Mouse (Mus musculus) heart, adult 8-10 months (tissue): ENCODE measurements around the gene Cnnm3. TPM values are rescaled to one million over a fixed set of nuclear protein-coding genes. Genes with fewer than 3 reads are reported as not detected.
A peak's percentile ranks its signal among the peaks of the same experiment; 100 is the strongest.
"Not testable (repeated sequence)": the region's sequence is repeated elsewhere in the genome, so short reads cannot be mapped to it uniquely, and the experiment has no call there.

Experiments
- DNase-seq: peaks from one replicate; pipeline ENCODE4 v3.0.0; 2022; ENCODE audit warnings: low spot score
- total RNA-seq, 4 experiments: library from RNA; stranded (reverse); gene quantifications; 2 replicates each; pipeline ENCODE4 v1.2.4; 2022

The Cnnm3 gene
- total RNA-seq, 4 experiments from 2014 or later, result 8.6 to 16.3 (median 11.7) TPM

DNA sequence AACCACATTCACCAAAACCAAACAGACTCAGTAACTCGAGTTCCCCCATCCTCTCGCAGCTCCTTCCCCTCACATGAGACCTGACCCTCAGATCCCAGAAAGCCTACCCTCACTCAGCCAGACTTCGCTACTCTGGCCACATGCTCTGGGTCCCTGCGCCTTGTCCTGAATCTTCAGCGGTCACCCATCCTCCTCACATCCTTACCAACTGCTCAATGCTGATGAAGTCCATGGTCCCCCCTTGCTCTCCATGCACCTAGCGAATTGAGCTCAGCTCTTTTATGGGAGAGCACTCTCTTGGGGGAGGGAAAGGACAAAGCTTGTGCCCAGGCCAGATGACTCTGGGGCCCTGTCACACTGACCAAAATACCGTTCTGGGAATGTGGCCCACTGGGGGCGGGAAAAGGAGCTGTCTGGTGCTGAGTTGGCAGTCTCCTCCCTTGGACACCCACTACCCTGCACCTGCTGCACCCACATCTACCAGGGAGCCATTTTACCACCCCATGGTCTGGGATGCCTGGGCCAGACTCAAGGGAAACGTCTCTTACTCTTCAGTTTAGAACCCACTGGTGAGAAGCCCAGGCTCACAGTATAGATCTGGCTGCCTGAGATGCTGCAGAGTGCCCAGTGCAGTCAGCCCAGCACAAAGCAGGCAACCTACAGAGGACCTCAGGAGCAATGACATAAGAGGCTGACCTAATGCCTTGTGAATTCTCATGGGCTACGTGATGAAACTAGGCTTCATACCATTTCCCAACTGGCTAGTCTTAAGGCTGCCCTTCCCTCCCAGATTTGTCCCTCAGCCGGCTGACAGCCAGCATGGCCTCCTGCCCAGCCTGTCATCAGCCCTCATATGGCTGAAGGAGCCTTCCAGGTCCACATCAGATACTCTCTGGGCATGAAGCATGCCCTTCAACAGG lies 24.1 kb downstream of the Cnnm3 start:
- peak; percentile 74 for DNase-seq

DNA sequence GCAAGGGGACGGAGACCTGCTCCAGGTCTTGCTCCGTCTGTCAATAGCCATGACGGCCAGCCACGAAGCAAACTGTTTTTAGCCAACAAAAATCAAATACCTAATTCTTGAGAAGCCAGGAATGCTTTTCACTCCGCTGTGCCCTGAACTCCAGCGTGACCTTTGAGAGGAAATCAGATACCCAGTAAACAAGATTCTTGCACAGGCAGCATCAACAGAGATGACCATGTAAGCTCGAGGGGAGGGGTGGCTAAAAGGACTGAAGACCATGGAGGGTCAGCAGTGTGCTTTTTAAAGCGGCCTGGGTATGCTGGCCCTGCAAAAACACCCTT lies 24.7 kb downstream of the Cnnm3 start:
- no peak for DNase-seq

DNA sequence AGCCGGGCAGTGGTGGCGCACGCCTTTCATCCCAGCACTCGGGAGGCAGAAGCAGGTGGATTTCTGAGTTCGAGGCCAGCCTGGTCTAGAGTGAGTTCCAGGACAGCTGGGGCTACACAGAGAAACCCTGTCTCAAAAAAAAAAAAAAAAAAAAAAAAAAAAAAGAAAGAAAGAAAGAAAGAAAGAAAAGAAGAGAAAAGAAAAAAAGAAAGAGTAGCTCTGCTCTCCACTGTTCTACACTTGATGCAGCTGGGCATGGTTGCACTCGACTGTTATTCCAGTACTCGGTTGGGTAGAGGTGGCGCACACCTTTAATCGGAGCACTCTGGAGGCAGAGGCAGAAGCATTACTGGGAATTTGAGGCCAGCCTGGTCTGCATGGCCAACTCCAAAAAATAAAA lies 25.1 kb downstream of the Cnnm3 start, which contains the start of gene Ankrd23:
Gene Ankrd23, minus strand, starts transcription at position 101 of the 400 bp plus-strand sequence.
- DNase-seq, result not testable (repeated sequence)

DNA sequence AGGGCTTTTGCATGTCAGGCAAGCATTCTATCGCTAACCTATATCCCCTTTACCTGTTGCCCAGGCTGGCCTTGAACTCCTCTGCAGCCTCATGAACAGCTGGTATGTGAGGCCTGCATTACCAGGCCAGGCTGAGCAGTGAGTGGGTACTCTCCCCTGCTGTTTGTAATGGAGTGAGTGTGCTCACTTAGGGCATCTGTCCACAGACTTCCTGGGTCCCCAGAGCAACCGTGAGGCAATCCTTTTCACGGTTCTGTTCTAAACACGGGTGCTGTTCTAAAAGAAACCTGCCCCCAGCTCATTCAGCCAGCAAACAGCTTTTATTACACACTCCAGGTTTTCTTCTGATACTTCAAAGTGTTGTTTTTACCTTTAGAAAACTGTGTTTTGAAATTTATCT lies 27.1 kb downstream of the Cnnm3 start:
- DNase-seq, result no peak

DNA sequence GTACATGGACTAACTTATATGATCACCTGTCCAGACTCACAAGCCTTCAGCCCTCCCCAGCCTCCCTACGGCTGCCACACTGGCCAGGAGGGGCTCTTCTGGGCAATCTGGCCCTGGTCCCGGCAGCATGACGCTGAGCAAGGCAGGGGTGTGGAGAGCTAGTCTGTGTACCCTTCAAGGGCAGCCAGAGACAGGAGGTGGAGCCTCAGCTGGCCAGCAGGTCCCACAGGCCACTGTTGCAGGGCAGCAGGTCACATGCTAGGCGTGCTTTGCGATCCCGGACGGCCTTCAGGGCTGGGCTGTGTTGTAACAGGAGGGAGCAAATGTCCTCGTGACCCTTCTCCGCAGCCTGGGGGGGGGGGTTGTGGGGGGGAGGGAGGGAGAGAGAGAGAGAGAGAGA lies 27.5 kb downstream of the Cnnm3 start, which contains the start of gene Gm42417:
Gene Gm42417, minus strand, starts transcription at position 244 of the 400 bp plus-strand sequence.
- peak; percentile 73 for DNase-seq

DNA sequence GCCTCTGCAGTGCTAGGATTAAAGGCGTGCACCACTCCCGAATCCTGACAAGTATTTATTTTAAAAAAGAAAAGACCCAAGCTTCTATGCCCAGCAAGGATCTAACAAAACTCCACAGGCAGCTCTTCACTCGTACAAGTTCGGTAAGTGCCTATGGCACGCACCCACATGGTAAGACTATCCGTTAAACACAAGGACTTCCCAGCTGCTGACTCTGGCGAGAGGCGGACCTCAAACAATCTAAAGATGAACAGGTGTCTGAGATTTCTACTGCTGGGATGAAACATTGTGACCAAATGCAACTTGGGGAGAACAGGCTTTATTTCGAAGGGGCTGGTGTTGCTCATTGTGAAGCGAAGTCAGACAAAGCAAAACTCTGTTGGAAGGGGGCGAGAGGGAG lies 28.5 kb downstream of the Cnnm3 start:
- DNase-seq, result no peak

DNA sequence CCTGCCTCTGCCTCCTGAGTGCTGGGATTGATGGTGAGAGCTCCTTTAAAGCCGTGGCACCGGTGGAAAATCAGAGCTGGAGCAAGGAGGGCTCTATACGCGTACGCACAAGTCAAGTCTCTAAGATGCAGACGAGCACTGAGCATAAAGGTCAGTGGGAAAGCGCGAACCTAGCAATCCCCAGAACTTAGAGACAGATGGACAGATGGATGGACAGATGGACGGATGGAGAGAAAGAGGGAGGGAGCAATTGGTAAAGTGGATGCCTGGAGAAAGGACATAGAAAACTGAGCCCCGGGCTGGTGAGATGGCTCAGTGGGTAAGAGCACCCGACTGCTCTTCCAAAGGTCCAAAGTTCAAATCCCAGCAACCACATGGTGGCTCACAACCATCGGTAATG lies 29.1 kb downstream of the Cnnm3 start:
- DNase-seq, result no peak

DNA sequence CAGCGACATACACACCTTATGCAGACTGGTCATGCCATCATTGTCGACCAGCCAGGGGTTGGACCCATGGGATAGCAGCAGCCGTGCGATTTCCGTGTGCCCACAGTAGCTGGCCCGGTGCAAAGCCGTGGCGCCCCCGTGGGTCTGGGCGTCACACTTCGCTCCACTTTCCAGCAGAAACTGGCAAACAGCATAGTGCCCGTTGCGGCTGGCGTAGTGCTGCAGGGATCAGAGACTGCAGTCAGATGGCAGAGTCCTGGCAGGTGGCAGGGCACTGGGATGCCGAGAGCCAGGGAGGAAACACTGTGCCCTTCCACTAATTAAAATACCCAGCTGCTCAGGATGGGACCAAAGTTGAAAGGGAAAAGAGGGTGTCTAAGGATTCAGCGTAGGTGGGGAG lies 30.2 kb downstream of the Cnnm3 start:
- no peak for DNase-seq

DNA sequence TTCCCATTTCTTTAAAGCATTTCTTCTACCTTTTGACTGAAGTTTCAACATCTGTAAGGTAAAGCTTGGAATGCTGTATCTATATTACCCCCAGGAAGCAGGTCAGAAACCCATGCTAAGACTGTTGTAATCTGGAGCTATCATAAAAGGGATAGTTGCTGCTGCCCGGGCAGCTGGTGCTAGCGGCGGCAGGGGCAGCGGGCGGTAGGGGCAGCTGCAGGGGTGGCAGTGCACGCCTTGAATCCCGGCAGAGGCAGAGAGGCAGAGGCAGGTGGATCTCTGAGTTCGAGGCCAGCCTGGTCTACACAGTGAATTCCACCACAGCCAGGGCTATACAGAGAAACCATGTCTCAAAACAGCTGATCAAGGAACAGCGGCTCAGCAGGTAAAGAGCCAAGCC lies 31.3 kb downstream of the Cnnm3 start:
- DNase-seq, result no peak

DNA sequence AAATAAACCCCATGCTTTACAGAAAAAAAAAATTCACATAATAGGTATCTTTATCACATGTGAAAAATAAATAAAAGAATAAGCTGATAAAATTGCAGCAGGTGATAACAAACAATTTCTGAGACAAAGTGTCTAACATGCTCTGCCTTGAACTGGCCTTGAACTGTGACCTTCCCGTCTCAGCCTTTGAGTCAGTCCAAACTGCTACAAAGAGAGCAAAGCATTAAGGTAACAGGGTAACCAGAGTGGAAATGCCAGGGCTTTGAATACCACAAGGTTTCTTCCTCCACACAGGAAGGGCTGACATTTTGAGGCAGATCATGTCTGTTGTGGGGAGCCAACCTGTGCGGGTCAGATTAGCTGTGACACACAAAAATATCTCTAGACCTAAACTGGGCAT lies 33.7 kb downstream of the Cnnm3 start:
- no peak for DNase-seq

DNA sequence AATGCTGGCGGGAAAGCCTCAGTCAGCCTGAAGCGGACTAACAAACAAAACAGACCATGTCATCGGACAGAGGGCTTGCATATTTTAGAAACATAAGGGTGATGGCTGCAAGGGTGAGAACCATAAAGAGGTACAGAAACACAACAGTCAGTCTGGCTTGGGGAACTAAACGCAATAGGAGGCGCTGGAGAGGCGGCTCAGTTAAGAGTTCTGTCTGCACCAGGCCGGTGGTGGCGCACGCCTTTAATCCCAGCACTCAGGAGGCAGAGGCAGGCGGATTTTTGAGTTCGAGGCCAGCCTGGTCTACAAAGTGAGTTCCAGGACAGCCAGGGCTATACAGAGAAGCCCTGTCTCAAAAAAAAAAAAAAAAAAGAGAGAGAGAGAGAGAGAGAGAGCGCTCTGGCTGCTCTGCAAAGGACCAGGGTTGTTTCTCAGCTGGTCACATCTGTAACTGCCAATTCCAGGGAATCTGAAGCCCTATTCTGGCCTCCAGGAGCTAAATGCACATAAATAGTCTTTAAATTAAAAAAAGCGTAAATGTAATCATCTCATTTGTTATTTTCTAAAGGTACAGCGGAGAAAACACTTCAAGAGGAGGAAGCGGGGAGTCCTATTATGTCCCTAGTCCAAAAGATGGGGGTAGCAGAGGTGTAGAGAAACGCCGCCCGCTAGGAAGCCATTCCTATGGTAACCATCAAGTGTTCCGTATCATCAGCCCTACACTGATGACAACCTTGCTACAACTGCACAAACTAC lies 34.4 kb downstream of the Cnnm3 start:
- DNase-seq, result no peak

DNA sequence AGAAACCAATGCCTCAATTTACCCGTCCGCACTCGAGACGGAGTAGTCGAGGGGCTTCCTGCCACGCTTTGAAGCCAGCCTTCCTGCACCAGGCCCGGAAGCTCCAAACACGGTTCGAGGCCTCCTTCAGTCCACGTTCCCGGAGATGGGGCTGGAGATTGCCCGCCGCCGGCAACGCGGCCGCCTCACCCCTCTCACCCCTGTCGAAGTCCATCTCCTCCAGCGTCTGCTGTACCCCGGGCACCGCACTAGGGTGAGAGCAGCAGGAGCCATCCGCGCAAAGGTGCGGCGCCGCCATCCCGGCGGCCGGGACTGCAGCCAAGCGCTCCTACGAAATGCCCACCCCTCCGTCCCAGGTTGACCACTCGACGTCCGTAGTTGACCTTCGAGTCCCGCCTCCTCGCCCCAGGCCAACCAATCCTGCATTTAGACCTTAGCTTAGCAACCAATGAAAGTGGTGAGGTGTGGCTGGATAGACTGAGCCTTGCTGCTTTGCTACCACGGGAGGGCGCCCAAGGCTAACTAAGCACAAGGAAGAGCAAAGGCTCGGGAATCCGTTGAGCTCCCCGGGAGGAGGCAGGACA lies 35.3 kb downstream of the Cnnm3 start, which contains the start of gene Ankrd39:
Gene Ankrd39, minus strand, starts transcription at position 558 of the 584 bp plus-strand sequence.
- DNase-seq, result peak; percentile 99

DNA sequence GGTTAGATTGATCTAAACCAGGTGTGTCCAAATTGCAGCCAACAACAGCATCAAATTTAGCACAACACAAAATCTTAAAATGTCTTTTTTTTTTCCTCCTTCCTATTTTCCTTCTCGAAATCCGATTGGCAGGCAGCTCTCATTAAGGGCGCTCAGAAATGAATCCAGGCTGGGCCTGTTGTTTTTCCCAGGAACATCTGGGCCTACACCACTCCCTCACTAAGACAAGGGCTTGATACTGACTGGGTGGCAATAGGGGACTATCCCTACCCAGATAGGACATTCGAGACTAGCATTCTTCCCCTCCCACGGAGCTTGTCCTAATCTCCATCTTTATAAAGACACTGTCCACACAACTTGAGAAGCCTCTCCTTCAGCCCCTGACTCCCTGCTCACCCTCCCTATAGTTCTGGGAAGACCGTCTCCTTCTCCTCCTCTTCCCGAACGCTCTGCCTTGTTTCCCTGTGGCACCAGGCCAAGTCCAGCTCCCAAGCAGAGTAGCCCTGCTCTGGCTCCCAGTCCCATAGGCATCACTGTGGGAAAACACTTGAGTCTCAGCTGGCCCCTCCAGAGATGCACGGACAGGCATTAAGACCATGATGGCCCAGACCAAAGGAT lies 36.4 kb downstream of the Cnnm3 start:
- DNase-seq, result no peak

DNA sequence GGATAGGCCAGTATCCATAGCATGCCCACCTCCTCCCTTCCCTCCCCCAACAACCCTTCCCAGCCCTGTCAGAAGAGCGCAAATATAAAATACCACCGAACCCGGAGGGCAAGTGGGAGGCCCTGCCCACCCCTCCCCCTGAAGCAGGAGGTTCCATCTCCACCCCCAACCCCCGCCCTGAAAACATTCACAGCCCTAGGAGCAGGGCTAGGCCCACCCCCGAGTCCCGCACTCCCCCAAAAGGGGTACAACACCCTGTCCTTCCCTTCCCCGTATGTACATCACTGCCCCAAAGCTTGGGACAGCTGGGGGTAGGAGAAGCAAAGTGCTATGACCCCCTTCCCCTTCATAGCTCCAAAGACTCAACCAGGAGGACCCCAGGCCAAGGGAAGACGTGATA lies 37.1 kb downstream of the Cnnm3 start:
- DNase-seq, result no peak

DNA sequence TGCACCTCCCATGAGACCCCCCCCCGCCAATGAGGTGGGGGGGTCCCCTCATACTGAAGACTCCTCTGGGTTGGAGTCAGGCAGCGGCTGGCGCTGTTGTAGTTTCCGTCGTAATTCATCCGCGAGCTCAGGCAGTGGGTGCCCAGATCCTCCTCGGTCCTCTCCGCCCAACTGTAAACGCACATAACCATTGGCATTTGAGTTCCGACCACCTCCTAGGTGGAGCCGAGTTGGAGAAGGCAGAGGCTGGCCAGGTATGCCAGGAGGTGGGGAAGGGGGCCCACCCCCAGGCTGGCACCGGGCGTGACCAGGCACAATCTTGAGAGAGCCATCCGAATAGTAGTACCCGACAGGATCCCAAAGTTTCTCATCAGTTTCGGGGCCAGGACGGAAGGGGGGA lies 37.8 kb downstream of the Cnnm3 start:
- DNase-seq, result no peak

DNA sequence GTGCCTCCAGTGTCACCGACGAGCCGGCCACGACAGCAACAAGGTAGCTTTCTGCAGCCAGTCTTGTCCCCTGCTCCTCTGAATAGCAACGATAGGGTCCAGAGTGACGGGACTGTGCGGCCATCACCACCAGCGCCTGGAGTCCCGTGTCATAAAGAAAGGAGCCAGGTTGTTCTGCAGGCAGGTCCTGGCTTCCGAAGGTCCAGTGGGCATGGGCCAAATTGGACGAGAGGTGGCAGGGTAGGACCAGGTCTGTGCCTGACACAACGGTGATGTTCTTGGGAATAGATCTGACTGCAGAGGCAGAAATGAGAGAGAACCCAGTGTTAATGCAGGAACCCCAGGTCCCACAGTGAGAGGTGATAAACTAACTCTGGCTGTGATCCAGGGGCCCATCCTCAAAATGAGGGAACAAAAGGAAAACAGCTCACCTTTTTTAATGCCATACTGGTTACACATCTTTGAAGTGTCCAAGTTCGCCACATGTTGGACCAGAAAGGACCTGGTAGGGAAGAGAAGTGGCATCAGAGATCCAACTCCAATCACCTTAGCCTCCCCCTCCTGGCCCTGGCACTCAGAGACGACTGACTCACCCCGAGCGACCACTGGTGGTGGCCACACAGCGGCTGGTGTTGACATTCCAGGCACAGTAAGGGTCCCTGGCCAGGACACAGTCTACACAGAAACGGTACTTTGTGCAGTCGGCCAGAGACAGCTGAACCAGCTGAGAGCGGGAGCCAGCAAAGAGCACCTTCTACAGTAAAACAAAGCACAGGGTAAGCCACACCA lies 38.6 kb downstream of the Cnnm3 start:
- no peak for DNase-seq

DNA sequence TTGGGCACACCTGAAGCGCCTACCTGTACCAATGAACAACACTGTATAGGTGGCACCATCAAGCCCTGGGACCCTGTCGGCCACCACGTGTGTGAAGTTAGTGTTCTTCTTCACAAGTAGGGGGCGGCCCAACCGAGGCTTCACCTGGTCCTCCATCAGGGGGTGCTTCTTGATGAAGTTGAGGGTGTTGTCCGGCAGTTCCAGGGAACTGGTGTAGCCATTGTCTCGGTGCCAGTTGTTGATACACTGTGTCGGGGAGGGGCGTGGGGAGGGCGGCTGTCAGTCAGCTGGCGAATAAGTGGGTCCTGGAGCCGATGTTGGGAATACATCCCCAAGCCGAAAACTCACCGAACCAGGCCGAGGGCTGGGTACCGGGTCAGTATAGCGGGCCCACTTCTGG lies 40.2 kb downstream of the Cnnm3 start:
- no peak for DNase-seq

DNA sequence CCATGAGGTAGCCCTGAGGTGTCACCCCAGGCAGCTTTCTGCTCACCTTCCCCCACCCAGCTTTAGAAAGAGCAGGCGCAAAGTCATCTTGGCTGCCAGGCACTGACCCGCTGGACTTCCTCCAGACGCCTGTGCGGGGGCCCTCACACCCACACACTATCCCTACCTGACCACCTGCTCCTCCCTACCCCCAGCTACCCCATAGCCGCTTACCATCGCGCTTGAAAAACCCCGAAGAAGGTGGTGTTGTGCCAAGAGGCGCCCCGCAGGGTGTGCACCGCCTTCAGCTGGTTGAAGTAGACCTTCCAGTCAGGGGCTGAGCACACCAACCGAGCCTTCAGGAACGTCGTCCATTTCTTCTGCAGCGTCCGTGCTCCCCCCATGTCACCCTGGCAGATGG lies 40.8 kb downstream of the Cnnm3 start:
- no peak for DNase-seq

DNA sequence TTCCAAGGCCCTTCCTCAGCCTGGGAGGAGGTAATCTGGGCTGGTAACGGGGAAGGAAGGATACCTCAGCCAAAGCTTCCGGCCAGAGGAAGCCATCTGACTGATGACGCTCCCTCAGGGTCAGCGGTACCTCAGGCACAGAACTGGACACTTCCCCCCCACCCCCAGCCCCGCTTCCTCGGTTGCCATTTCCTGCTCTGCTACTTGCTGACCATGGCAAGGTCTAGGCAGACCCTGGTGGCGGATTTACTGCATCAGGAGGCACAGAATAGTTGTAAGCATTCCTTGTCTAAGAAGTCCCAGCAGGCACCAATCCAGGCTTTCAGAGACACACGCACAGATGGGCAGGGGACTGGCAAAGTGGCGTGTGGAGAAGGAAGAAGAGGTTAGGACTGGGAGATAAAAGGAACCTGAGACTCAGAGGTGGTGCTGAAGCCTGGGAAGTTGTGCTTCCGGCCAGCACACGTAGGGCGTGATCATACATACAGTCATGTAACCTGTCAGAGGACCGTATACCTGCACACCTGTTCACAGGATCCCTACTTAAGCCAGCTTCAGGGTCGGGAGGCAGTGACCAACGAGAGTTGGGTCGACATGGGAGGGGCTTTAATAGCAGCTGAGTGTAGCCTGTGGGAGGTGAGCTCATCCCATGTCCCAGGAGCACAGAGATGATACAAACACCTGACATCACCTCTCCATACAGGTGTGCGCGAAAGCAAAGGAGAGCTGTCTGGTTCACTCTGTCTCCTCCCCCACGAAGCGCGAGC lies 43.1 kb downstream of the Cnnm3 start:
- DNase-seq, result no peak

DNA sequence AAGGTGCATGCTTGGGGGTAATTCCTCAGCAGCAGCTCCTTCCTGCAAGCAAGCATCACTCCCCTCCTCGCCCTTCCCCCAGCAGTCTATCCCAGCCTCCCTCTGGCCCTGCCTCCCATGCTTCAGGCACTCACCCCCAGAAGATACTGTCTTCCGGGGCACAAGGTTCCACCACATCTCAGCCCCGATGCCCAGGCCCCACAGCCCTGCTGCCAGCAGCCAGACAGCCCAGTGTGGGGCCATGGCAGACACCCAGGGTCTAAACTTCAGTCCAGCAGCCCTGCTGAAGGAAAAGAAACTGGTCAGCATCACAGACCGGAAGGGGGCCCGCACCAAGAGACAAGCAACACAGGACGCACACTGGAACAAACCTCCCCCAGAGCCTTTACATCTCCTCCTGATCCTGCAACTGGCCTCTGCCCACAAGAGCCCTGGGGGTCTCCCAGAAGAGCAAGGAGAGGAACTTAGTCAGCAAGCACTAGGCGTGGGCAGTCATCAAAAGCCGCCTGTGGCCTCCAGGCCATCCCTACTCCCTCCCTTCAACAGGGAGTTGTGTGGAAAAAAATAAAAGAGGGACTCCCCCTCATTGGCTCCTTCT lies 44.2 kb downstream of the Cnnm3 start:
- DNase-seq, result no peak
